Mouse (Mus musculus): ENCODE measurements around the gene Olfr943. TPM values are rescaled to one million over a fixed set of nuclear protein-coding genes. Genes with fewer than 3 reads are reported as not detected.

Olfr943 gene
- not detected in 2 replicates for polyA plus RNA-seq (2014; fragmentation: Nextera tagmentation; extraction: Ambion mirVana)

DNA sequence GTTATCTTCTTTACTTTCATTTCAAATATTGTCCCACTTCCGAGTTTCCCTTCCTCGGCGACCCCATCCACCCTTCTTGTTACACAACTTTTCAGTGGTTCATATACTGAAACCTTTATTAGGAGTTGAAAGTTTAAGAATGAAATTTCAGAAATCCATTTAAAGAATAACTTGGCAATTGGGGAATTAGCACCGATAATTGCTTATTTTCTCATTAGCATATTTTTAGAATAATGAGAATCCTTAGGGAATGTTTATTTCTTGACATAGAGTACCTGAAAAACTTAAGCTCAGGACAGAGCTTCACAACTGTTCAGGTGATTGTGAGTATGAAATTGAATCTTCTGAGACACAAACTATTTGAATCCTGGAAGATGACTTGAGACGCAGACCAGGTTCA lies at the start of gene Olfr943:
Olfr943 (plus strand) TSS at position 301 of the 400 bp plus-strand sequence.
- no peaks in the 10 kb centered on the region for H3K4me1 ChIP-seq (ENCODE audit: control insufficient read depth in 2 of 2, insufficient read depth in 2 of 2, low read length in 2 of 2)
- no peak within 1 kb of the TSS for H3K4me3 ChIP-seq (ENCODE audit: control insufficient read depth in 1 of 2, insufficient read depth in 1 of 2, low read depth in 1 of 2, low read length in 2 of 2)
- H3K9me3 ChIP-seq (ENCODE audit: control insufficient read depth, low read length) = 0 out of 2 replicates have a peak, but pooled peaks cover 2% of the 10 kb centered on the region
- H3K36me3 ChIP-seq (ENCODE audit: control insufficient read depth, insufficient read depth, low read length) = no peaks in the 10 kb centered on the region
- no peak within 1 kb of the TSS for H3K9ac ChIP-seq (ENCODE audit: low read length)
- H3K27me3 ChIP-seq (ENCODE audit: control insufficient read depth, insufficient read depth, low read length) = no peaks in the 10 kb centered on the region
- ATAC-seq (ENCODE audit: insufficient number of reproducible peaks, insufficient read depth, low FRiP score, low read depth) = no peak
- H3K27ac ChIP-seq (replicated peaks in 1 of 2; ENCODE audit: control insufficient read depth in 1 of 2, insufficient read depth in 1 of 2, low read depth in 2 of 2, low read length in 2 of 2) = no peak within 1 kb of the TSS
- WGBS = 81% methylated on average over 5 of the region's 5 CpGs
- H3K4me2 ChIP-seq (ENCODE audit: low read length) = no peak within 1 kb of the TSS

DNA sequence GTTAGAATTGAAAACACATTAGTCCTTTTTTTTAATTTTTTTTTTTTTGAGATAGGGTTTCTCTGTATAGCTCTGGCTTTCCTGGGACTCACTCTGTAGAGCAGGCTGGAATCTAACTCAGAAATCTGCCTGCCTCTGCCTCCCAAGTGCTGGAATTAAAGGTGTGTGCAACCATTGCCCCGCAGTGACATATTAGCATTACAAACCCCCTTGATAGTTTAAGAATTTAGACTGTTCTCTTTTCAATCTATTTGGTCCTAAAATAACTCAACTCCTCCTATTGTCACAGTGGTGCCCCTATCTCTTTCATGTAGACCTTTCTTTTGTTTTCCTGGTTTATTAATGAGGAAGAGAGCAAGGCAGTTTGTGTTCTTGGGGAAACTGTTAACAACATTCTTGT lies 38.8 kb upstream of the Olfr943 start:
- H3K4me3 ChIP-seq (ENCODE audit: control insufficient read depth in 1 of 2, insufficient read depth in 1 of 2, low read depth in 1 of 2, low read length in 2 of 2) = no peak overlapping the region
- H3K9me3 ChIP-seq (ENCODE audit: control insufficient read depth, low read length) = peaks cover 8% of the 10 kb centered on the region; the same call in 1 of the 2 replicates
- no peak for ATAC-seq (ENCODE audit: insufficient number of reproducible peaks, insufficient read depth, low FRiP score, low read depth)
- 76% methylated on average over 1 of the region's 1 CpGs for WGBS
- no peaks in the 10 kb centered on the region for H3K36me3 ChIP-seq (ENCODE audit: control insufficient read depth, insufficient read depth, low read length)
- no peaks in the 10 kb centered on the region for H3K27me3 ChIP-seq (ENCODE audit: control insufficient read depth, insufficient read depth, low read length)
- H3K9ac ChIP-seq (ENCODE audit: low read length) = no peak overlapping the region
- no peaks in the 10 kb centered on the region for H3K4me1 ChIP-seq (ENCODE audit: control insufficient read depth in 2 of 2, insufficient read depth in 2 of 2, low read length in 2 of 2)
- no peak overlapping the region for H3K4me2 ChIP-seq (ENCODE audit: low read length)
- no peak overlapping the region for H3K27ac ChIP-seq (replicated peaks in 1 of 2; ENCODE audit: control insufficient read depth in 1 of 2, insufficient read depth in 1 of 2, low read depth in 2 of 2, low read length in 2 of 2)

DNA sequence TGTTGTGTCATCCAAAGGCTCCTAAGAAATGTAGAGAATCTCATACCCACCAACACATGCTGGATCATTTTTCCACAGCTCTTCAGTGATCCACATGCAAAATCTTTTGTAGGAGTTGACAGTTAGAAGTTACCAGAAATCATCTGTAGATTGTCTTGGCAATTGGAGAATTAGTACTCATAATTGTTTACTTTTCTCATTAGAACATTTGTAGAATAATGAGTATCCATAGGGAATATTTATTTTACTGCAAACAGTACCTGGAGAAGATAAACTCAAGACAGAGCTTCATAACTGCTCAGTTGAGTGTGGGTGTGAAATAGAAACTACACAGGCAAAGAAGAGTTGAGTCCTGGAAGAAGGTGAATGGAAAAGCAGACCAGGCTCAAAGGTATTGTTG lies 38.3 kb upstream of the Olfr943 start, which contains the start of gene Olfr27:
Olfr27 (plus strand) TSS at position 301 of the 400 bp plus-strand sequence.
- H3K4me1 ChIP-seq (ENCODE audit: control insufficient read depth in 2 of 2, insufficient read depth in 2 of 2, low read length in 2 of 2) = no peaks in the 10 kb centered on the region
- H3K9me3 ChIP-seq (ENCODE audit: control insufficient read depth, low read length) = peaks cover 8% of the 10 kb centered on the region; the same call in 1 of the 2 replicates
- ATAC-seq (ENCODE audit: insufficient number of reproducible peaks, insufficient read depth, low FRiP score, low read depth) = no peak
- H3K9ac ChIP-seq (ENCODE audit: low read length) = no peak within 1 kb of the TSS
- H3K36me3 ChIP-seq (ENCODE audit: control insufficient read depth, insufficient read depth, low read length) = no peaks in the 10 kb centered on the region
- no peak within 1 kb of the TSS for H3K4me3 ChIP-seq (ENCODE audit: control insufficient read depth in 1 of 2, insufficient read depth in 1 of 2, low read depth in 1 of 2, low read length in 2 of 2)
- H3K27me3 ChIP-seq (ENCODE audit: control insufficient read depth, insufficient read depth, low read length) = no peaks in the 10 kb centered on the region
- H3K4me2 ChIP-seq (ENCODE audit: low read length) = no peak within 1 kb of the TSS
- H3K27ac ChIP-seq (replicated peaks in 1 of 2; ENCODE audit: control insufficient read depth in 1 of 2, insufficient read depth in 1 of 2, low read depth in 2 of 2, low read length in 2 of 2) = no peak within 1 kb of the TSS

DNA sequence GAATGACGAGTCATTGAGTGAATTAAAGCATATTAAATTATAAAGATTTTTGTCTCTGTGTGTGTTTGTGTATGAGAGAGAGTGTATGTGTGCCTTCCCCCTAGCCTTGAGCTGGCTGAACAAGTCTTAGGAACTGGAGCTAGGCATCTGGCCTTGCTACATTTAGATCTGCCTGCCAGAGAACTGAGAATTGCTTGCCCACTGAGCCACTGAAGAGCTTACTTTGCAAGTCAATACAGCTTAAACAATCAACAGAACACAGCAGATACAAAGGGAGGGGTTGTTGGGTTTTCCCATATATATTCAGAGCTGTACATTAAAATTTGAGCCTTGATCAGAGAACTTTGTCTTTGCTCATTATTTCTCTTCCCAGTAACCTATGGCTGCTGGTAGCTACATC lies 13.7 kb upstream of the Olfr943 start:
- no peaks in the 10 kb centered on the region for H3K4me1 ChIP-seq (ENCODE audit: control insufficient read depth in 2 of 2, insufficient read depth in 2 of 2, low read length in 2 of 2)
- no peaks in the 10 kb centered on the region for H3K36me3 ChIP-seq (ENCODE audit: control insufficient read depth, insufficient read depth, low read length)
- H3K4me2 ChIP-seq (ENCODE audit: low read length) = no peak overlapping the region
- H3K27me3 ChIP-seq (ENCODE audit: control insufficient read depth, insufficient read depth, low read length) = no peaks in the 10 kb centered on the region
- WGBS = 57% methylated on average over 1 of the region's 1 CpGs
- no peak overlapping the region for H3K27ac ChIP-seq (replicated peaks in 1 of 2; ENCODE audit: control insufficient read depth in 1 of 2, insufficient read depth in 1 of 2, low read depth in 2 of 2, low read length in 2 of 2)
- H3K9me3 ChIP-seq (ENCODE audit: control insufficient read depth, low read length) = 0 out of 2 replicates have a peak, but pooled peaks cover 4% of the 10 kb centered on the region
- H3K9ac ChIP-seq (ENCODE audit: low read length) = no peak overlapping the region
- no peak for ATAC-seq (ENCODE audit: insufficient number of reproducible peaks, insufficient read depth, low FRiP score, low read depth)
- H3K4me3 ChIP-seq (ENCODE audit: control insufficient read depth in 1 of 2, insufficient read depth in 1 of 2, low read depth in 1 of 2, low read length in 2 of 2) = no peak overlapping the region

DNA sequence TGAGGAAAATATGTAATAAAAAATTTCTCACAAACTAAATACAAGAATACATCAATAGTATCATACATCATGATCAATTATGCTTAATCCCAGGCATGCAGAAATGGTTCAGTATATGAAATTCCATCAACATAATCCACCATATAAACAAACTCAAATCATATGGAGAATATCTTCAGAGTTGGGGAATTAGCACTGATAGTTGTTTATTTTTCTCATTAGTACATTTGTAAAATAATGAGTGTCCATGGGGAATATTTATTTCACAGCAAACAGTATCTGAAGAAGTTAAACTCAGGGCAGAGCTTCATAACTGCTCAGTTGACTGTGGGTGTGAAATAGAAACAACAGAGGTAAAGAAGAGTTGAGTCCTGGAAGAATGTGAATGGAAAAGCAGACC lies 35.5 kb downstream of the Olfr943 start, which contains the start of gene Olfr944:
Olfr944 (plus strand) TSS at position 301 of the 400 bp plus-strand sequence.
- Histone ChIP-seq H3K4me3 (ENCODE audit: control insufficient read depth in 1 of 2, insufficient read depth in 1 of 2, low read depth in 1 of 2, low read length in 2 of 2) (no peak within 1 kb of the TSS), H3K27ac (replicated peaks in 1 of 2; ENCODE audit: control insufficient read depth in 1 of 2, insufficient read depth in 1 of 2, low read depth in 2 of 2, low read length in 2 of 2) (no peak within 1 kb of the TSS), H3K9me3 (ENCODE audit: control insufficient read depth, low read length) (no peaks in the 10 kb centered on the region), H3K36me3 (ENCODE audit: control insufficient read depth, insufficient read depth, low read length) (no peaks in the 10 kb centered on the region), H3K27me3 (ENCODE audit: control insufficient read depth, insufficient read depth, low read length) (no peaks in the 10 kb centered on the region), H3K4me2 (ENCODE audit: low read length) (no peak within 1 kb of the TSS), H3K4me1 (ENCODE audit: control insufficient read depth in 2 of 2, insufficient read depth in 2 of 2, low read length in 2 of 2) (no peaks in the 10 kb centered on the region), H3K9ac (ENCODE audit: low read length) (no peak within 1 kb of the TSS)
- ATAC-seq (ENCODE audit: insufficient number of reproducible peaks, insufficient read depth, low FRiP score, low read depth) = no peak

Other genes with a start within 250 kb of the Olfr943 start
- not detected in 2 replicates for gene Olfr930, start 236.5 kb upstream of the Olfr943 start, polyA plus RNA-seq (2014; fragmentation: Nextera tagmentation; extraction: Ambion mirVana)
- not detected in 2 replicates for gene Olfr933, start 194.0 kb upstream of the Olfr943 start, polyA plus RNA-seq (2014; fragmentation: Nextera tagmentation; extraction: Ambion mirVana)
- not detected in 2 replicates for gene Olfr934, start 178.0 kb upstream of the Olfr943 start, polyA plus RNA-seq (2014; fragmentation: Nextera tagmentation; extraction: Ambion mirVana)
- not detected in 2 replicates for gene Olfr935, start 166.6 kb upstream of the Olfr943 start, polyA plus RNA-seq (2014; fragmentation: Nextera tagmentation; extraction: Ambion mirVana)
- gene Olfr146, start 142.9 kb upstream of the Olfr943 start, polyA plus RNA-seq (2014; fragmentation: Nextera tagmentation; extraction: Ambion mirVana) = not detected in 2 replicates
- gene Olfr937, start 101.4 kb upstream of the Olfr943 start, polyA plus RNA-seq (2014; fragmentation: Nextera tagmentation; extraction: Ambion mirVana) = not detected in 2 replicates
- gene Olfr938, start 87.4 kb upstream of the Olfr943 start, polyA plus RNA-seq (2014; fragmentation: Nextera tagmentation; extraction: Ambion mirVana) = not detected in 2 replicates
- gene Olfr27, start 38.2 kb upstream of the Olfr943 start, polyA plus RNA-seq (2014; fragmentation: Nextera tagmentation; extraction: Ambion mirVana) = not detected in 2 replicates
- not detected in 2 replicates for gene Olfr944, start 35.6 kb downstream of the Olfr943 start, polyA plus RNA-seq (2014; fragmentation: Nextera tagmentation; extraction: Ambion mirVana)
- gene Olfr1537, start 83.7 kb downstream of the Olfr943 start, polyA plus RNA-seq (2014; fragmentation: Nextera tagmentation; extraction: Ambion mirVana) = not detected in 2 replicates
- not detected in 2 replicates for gene Olfr945, start 110.5 kb downstream of the Olfr943 start, polyA plus RNA-seq (2014; fragmentation: Nextera tagmentation; extraction: Ambion mirVana)
- not detected in 2 replicates for gene Olfr948, start 159.7 kb downstream of the Olfr943 start, polyA plus RNA-seq (2014; fragmentation: Nextera tagmentation; extraction: Ambion mirVana)
- gene Olfr951, start 221.1 kb downstream of the Olfr943 start, polyA plus RNA-seq (2014; fragmentation: Nextera tagmentation; extraction: Ambion mirVana) = not detected in 2 replicates